Mouse (Mus musculus): ENCODE results near the gene Avpr1b. TPM values are rescaled to one million over a fixed set of nuclear protein-coding genes. Genes with fewer than 3 reads are reported as not detected.

The Avpr1b gene
- polyA plus RNA-seq, 2 experiments from 2014 or later = 0.11 TPM; not detected in 1

Other genes with a start within 250 kb of the Avpr1b start
- 10 to 100 TPM; 24.8 to 35.9 TPM for gene Srgap2, start 71.9 kb upstream of the Avpr1b start, polyA plus RNA-seq (2017; shearing (Covaris generic))
- under 1 TPM; 0.60 to 0.85 TPM for gene Fam72a, start 71.3 kb upstream of the Avpr1b start, polyA plus RNA-seq (2017; shearing (Covaris generic))
- gene Ctse, start 39.1 kb downstream of the Avpr1b start, polyA plus RNA-seq (2017; shearing (Covaris generic)) = 10 to 100 TPM; 21.7 to 30.2 TPM
- not detected for gene Rab7b, start 89.5 kb downstream of the Avpr1b start, polyA plus RNA-seq (2017; shearing (Covaris generic))
- gene Slc26a9, start 144.8 kb downstream of the Avpr1b start, polyA plus RNA-seq (2017; shearing (Covaris generic)) = not detected
- not detected for gene Pm20d1, start 198.1 kb downstream of the Avpr1b start, polyA plus RNA-seq (2017; shearing (Covaris generic))
- 10 to 100 TPM; 15.0 to 17.9 TPM for gene Slc41a1, start 228.3 kb downstream of the Avpr1b start, polyA plus RNA-seq (2017; shearing (Covaris generic))

Measured in activated CD4-positive, CD25-positive, alpha-beta regulatory T cell, adult 4 months (primary cell).